Mouse (Mus musculus) embryo, embryonic 10.5 days (tissue): ENCODE measurements around the gene Tff2.

Experiments used
- DNase-seq: peaks from one replicate; pipeline ENCODE4 v3.0.0-alpha.2; 2015; ENCODE audit warnings: low spot score

The Tff2 gene

GRCm38 (mm10) chr17:31136291-31136690, 7.8 kb downstream of the Tff2 start:
- no peak for DNase-seq

- no peak for DNase-seq
These were observed 9.2 kb downstream of the Tff2 start for GRCm38 (mm10) chr17:31134913-31135312.

DNA sequence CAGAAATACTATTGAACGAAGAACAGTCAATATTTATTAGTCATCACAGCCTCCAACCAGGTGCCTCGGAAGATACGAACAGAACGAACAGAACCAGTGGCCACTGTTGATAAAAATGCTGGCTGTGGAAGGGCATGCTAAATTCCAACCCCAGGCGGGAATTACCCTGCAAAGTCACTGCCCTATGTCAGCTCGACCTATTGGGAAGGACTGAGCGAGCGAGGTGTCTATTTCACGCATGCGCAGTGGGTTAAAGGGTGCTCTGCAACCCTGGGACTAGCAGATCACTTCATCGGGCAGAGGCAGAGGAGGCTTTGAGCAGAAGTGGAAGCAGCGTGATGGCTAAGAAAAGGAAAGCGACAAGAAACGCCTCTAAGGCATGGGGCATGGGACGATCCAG, 10.3 kb downstream of the Tff2 start:
- no peak for DNase-seq

- DNase-seq: no peak
These were observed 12.7 kb downstream of the Tff2 start for GRCm38 (mm10) chr17:31131269-31131821.

DNA sequence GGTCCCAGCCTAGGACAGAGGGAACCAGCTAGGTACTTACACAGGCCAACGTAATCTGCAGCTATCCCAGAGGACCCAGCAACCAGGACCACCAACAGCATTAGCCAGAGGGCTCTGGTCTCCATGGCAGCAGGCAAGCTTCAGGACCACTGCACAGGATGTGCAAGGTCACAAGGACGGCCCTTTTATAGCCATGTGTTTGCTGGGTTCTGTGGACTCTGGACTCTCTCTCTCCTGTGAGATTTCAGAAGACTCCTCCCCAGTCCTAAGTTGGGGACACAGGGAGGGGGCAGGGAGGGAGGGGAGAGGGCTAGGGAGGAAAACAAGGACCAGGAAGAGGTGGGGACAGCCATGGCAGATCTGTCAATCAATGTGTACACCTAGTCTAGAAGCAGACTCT, 14.6 kb downstream of the Tff2 start, which contains the start of gene Tff3:
TSS of gene Tff3 (minus strand) at position 195 of the 400 bp plus-strand sequence.
- DNase-seq: peak; percentile 42

GRCm38 (mm10) chr17:31128708-31129318, 15.3 kb downstream of the Tff2 start:
- DNase-seq: no peak

- DNase-seq: peak; percentile 45
These were observed 18.4 kb downstream of the Tff2 start for GRCm38 (mm10) chr17:31125548-31126266.

DNA sequence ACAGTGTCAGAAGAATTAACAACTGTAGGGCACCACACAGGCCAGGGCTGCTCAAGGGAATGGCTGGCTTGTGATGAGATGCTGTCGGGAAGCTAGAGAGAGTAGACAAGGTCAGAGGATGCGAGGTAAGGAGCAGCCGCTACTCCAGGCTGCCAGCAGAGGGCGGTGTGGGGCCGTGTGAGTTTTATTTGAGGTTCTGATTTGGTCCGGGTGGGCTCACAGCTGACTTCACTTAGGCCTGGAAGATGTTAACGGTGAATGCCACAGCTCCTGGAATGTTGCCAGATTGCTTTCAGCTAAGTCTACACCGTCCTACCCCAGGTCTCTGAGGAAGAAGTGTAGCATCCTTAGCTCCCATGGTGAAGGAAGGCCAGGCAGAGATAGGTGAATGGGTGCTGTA, 22.1 kb downstream of the Tff2 start:
- peak; percentile 80 for DNase-seq

- peak; percentile 90 for DNase-seq
These were observed 24.7 kb downstream of the Tff2 start for GRCm38 (mm10) chr17:31119429-31119828.

DNA sequence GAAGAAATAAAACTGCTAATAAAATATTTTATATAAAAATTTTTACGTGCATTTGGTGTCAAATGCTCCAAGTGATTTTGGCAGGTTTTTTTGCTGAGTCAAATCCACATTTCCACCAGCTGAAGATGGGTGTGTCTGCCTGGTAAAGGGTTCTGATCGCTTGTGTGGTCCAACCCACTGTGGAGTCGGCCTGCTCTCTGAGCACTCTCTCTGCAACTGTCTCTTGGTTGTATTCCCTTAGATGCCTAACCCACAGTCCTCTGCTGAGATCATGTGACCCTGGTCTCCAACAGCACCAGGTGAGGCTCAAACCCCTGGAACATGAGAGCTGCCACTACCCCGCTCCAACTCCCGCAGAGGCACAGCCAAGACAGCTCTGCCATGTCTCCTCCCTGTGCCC, 26.1 kb downstream of the Tff2 start:
- DNase-seq: no peak

- DNase-seq: no peak
These were observed 28.0 kb downstream of the Tff2 start for GRCm38 (mm10) chr17:31116063-31116462.

- DNase-seq: peak; percentile 71
These were observed 30.8 kb downstream of the Tff2 start for GRCm38 (mm10) chr17:31113191-31113856.

GRCm38 (mm10) chr17:31108388-31108787, 35.7 kb downstream of the Tff2 start:
- no peak for DNase-seq

GRCm38 (mm10) chr17:31103823-31104222, 40.3 kb downstream of the Tff2 start:
- no peak for DNase-seq

DNA sequence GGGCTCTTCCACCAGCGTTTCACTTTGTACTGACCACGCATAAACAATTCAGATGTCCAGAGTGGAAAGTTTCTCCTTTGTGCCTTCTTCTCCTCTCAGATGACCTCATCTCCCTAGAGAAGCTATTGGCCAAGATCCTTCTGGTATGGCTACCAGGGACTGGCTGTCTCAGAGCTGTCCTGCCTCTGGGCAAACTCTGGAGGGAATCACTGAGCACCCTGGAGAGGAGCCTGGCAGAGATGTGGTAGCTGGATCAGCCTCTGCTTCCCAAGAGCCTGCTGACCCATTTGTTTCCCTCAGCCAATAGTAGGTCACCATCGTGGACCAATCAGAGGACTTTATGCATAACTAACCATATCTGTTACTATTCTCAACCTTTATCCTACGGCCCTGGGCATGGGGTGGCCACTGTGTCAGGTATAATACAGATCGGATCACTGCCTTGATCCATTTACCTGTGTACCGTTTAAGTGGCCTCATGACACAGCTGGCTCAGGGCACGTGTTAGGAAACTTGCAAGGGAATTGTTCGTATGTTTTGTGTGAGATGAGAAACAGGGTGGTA, 41.0 kb downstream of the Tff2 start:
- DNase-seq: no peak

GRCm38 (mm10) chr17:31098788-31099187, 45.3 kb downstream of the Tff2 start:
- DNase-seq: no peak

GRCm38 (mm10) chr17:31096893-31097292, 47.2 kb downstream of the Tff2 start:
- no peak for DNase-seq

DNA sequence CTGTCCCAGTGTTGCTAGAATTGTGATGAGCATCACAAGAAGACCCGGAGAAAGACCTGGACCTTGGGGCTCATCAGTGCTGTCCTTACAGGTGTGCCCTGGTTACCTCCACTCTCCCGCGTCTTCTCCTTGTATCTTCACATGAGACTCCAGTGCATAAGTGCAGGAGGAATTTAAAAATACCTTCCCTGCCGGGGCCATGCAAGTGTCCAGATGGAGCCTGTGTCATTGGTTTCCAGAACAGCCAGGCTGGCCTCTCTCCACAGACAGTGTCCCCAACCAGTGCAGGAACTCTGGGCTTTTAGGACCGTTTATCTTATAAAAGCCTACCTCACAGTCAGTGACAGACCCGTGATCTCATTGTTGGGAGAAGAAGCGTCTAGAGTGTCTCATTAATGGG, 48.5 kb downstream of the Tff2 start:
- DNase-seq: no peak

GRCm38 (mm10) chr17:31094781-31095180, 49.3 kb downstream of the Tff2 start:
- DNase-seq: no peak
